Mouse (Mus musculus) liver, embryonic 11.5 days (tissue): ENCODE measurements around the gene Decr2. TPM values are rescaled to one million over a fixed set of nuclear protein-coding genes. Genes with fewer than 3 reads are reported as not detected.

Experiments used
- ATAC-seq: fragments of 200-750 bp; cut with Nextera tagmentation; replicated peaks from 2 replicates; pipeline ENCODE4 v1.8.0; 2017; ENCODE audit warnings: moderate number of reproducible peaks, mild to moderate bottlenecking, moderate TSS enrichment, moderate library complexity; ENCODE audit not compliant: low FRiP score
- DNase-seq: peaks from one replicate; pipeline ENCODE4 v3.0.0-alpha.2; 2017; ENCODE audit warnings: low spot score
- H3K27ac ChIP-seq: fragments of 300-500 bp; sonication (generic); 2 replicates; pipeline ENCODE4 v1.5.1; 2014; ENCODE audit warnings: mild to moderate bottlenecking, low read depth, low read length, control low read depth
- H3K27me3 ChIP-seq: fragments of 300-500 bp; sonication (generic); replicated peaks from 2 replicates; pipeline ENCODE4 v1.6.1; 2014; ENCODE audit warnings: low read length, mixed read lengths; ENCODE audit not compliant: control insufficient read depth, insufficient read depth
- H3K36me3 ChIP-seq: fragments of 300-500 bp; sonication (generic); 2 replicates; pipeline ENCODE4 v1.6.1; 2014; ENCODE audit warnings: mild to moderate bottlenecking, low read length, moderate library complexity, mixed read lengths; ENCODE audit not compliant: control insufficient read depth, insufficient read depth
- H3K4me1 ChIP-seq: fragments of 300-500 bp; sonication (generic); replicated peaks from 2 replicates; pipeline ENCODE4 v1.6.1; 2014; ENCODE audit warnings: low read length, mixed read lengths; ENCODE audit not compliant: control insufficient read depth, insufficient read depth
- H3K4me2 ChIP-seq: fragments of 300-500 bp; sonication (generic); 2 replicates; pipeline ENCODE4 v1.6.1; 2014; ENCODE audit warnings: mild to moderate bottlenecking, control low read depth, moderate library complexity
- H3K4me3 ChIP-seq: fragments of 300-500 bp; sonication (generic); 2 replicates; pipeline ENCODE4 v1.5.1; 2014; ENCODE audit warnings: low read depth, low read length, control low read depth
- H3K9ac ChIP-seq: fragments of 300-500 bp; sonication (generic); 2 replicates; pipeline ENCODE4 v1.6.1; 2014; ENCODE audit warnings: low read depth, low read length, control low read depth
- H3K9me3 ChIP-seq: fragments of 300-500 bp; sonication (generic); 2 replicates; pipeline ENCODE4 v1.6.1; 2016; ENCODE audit warnings: low read length, inconsistent platforms, mixed read lengths; ENCODE audit not compliant: control insufficient read depth
- WGBS: fragments of 180-500 bp; shearing (Covaris S2); extraction: QIAGEN DNeasy Blood & Tissue Kit; methylation state at CpG from one replicate; pipeline ENCODE4 v1.1.7; 2014; 5-methylcytosine and 5-hydroxymethylcytosine counted together
- polyA plus RNA-seq: library from polyadenylated mRNA; unstranded; fragments of >200 nt; fragmentation: Nextera tagmentation; extraction: Ambion mirVana; gene quantifications from 2 replicates; pipeline ENCODE4 v1.2.1, GENCODE M21; 2014

Gene Decr2
- polyA plus RNA-seq, 1 experiment from 2014 or later = 20.1 TPM

DNA sequence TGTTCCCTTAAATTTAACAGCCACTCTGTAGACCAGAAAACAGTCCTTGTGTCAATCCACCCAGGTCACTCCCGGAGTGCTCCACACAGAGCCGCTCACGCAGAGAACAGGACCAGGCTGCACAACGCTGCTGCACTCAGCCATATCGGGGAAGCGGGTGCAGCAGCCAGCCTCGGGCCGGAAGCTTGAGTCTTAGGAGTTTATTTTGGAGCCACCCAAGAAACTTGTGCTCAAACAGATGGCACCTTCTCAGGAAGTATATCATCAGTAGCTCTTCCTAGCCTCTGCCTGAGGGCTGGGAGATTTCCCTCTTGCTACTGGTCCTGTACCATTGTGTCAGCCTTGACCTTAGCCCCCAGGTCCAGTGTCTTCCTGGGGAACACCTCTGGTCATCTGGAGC, 32.9 kb downstream of the Decr2 start:
- no peak for ATAC-seq
- no peak overlapping the region for H3K9ac ChIP-seq
- H3K27ac ChIP-seq = no peak overlapping the region
- no peak for DNase-seq
- no peaks in the 10 kb centered on the region for H3K9me3 ChIP-seq
- H3K4me1 ChIP-seq = peaks cover 6% of the 10 kb centered on the region
- H3K36me3 ChIP-seq = 0 out of 2 replicates have a peak, but pooled peaks cover 3% of the 10 kb centered on the region
- H3K27me3 ChIP-seq = peaks cover 3% of the 10 kb centered on the region; the same call in 1 of the 2 replicates
- WGBS = 87% methylated on average over 8 of the region's 8 CpGs
- H3K4me2 ChIP-seq = no peak overlapping the region
- no peak overlapping the region for H3K4me3 ChIP-seq

DNA sequence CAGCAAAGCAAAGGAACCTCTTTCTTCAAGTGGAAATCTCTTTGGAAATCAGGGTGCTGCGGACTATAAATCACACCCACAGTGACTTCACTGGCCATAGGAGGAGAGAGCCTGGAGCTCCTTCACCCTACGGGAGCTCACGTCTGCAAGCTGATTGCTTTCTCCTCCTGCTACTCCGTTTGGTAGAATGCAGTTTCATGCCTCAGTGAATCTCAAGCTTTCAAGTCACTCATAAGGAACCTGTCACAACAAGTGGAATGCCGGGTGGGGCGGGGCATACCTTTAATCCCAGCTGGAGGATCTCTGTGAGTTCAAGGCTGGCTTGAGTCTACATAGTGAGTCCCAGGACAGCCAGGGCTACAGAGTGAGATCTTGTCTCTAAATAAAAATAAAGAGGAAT, 35.0 kb downstream of the Decr2 start:
- 0 out of 2 replicates have a peak, but pooled peaks cover 3% of the 10 kb centered on the region for H3K36me3 ChIP-seq
- ATAC-seq (no peak), DNase-seq (no peak)
- WGBS = 78% methylated on average over 6 of the region's 6 CpGs
- H3K4me1 ChIP-seq = peaks cover 6% of the 10 kb centered on the region
- H3K4me2 ChIP-seq = no peak overlapping the region
- H3K27ac ChIP-seq = no peak overlapping the region
- peaks cover 3% of the 10 kb centered on the region; the same call in 1 of the 2 replicates for H3K27me3 ChIP-seq
- H3K9me3 ChIP-seq = no peaks in the 10 kb centered on the region
- no peak overlapping the region for H3K4me3 ChIP-seq
- no peak overlapping the region for H3K9ac ChIP-seq

DNA sequence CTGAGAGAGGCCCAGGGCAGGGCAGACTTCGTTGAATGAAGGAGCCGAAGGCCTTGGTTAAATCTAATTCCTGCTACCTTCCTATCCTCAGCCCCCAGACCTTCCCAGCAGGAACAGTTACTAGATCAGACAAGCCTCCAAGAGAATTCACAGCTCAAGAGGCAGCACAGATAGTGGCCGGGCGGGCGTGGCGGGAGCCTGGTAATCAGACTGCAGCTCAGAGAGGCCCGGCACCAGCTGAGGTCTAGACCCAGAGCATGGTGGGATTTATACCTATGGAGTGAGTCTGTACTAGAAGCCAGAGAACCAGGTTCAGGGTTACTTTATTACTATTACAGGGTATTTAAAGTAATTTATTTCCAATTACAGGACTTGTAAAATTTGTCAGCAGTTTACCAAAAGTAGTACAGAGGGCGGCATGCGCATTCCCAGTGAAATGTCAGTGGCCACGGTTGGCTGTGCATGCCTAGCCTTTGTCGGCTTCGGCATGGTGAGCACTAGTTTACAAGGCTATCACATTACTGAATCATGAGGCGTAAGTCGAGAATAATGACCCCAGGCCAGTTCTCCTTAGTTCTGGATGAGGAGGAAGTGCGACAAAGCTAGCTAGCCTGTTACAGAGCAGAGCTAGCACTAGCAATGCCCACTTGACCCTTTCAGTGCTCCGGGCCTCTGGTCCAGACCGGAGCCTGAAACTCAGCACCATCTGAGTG, 35.8 kb downstream of the Decr2 start:
- H3K27me3 ChIP-seq = peaks cover 3% of the 10 kb centered on the region; the same call in 1 of the 2 replicates
- no peak overlapping the region for H3K4me3 ChIP-seq
- H3K4me2 ChIP-seq = no peak overlapping the region
- DNase-seq (no peak), ATAC-seq (no peak)
- no peaks in the 10 kb centered on the region for H3K9me3 ChIP-seq
- peaks cover 6% of the 10 kb centered on the region for H3K4me1 ChIP-seq
- H3K36me3 ChIP-seq = 0 out of 2 replicates have a peak, but pooled peaks cover 3% of the 10 kb centered on the region
- 64% methylated on average over 17 of the region's 17 CpGs for WGBS
- H3K27ac ChIP-seq = no peak overlapping the region
- no peak overlapping the region for H3K9ac ChIP-seq

DNA sequence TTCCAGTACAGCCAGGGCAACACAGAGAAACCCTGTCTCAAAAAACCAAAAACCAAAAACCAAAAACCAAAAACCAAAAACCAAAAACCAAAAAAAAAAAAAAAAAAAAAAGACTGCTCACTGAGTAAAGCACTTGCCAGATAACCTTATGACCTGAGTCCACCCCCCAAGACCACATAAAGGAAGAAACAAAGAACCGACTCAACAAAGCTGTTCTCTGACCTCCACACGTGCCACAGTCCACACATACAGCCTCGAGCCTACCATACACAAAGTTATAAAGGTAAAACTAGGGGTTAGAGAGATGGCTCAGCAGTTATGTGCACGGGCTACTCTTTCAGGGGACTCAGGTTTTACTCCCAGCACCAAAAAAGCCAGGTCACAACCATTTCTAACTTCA, 37.4 kb downstream of the Decr2 start:
- Histone ChIP-seq H3K9me3 (no peaks in the 10 kb centered on the region), H3K27ac (no peak overlapping the region), H3K27me3 (peaks cover 3% of the 10 kb centered on the region; the same call in 1 of the 2 replicates), H3K4me2 (no peak overlapping the region), H3K4me1 (peaks cover 6% of the 10 kb centered on the region), H3K9ac (no peak overlapping the region), H3K4me3 (no peak overlapping the region), H3K36me3 (no peaks in the 10 kb centered on the region)
- ATAC-seq (no peak), DNase-seq (no peak)
- 62% methylated on average over 4 of the region's 4 CpGs for WGBS

DNA sequence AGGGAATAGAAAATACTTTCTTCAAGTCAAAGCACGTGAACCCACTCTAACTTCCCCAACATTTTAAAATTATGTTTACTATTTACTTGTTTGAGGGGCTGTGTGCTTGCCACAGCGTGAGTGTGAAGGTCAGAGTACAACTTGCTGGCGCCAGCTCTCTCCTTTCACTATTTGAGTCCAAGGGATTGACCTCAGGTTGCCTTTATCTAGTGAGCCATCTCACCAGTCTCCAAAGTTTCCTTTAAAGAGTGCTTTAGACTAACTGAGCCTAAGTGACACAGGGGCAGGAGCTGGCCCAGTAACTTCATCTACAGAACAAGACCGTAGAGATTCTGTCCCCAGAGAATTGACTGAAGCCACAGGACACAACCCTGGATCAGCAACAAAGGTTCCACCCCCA, 38.1 kb downstream of the Decr2 start:
- Histone ChIP-seq H3K4me1 (peaks cover 6% of the 10 kb centered on the region), H3K27ac (no peak overlapping the region), H3K4me3 (no peak overlapping the region), H3K36me3 (no peaks in the 10 kb centered on the region), H3K27me3 (peaks cover 3% of the 10 kb centered on the region; the same call in 1 of the 2 replicates), H3K9me3 (no peaks in the 10 kb centered on the region), H3K4me2 (no peak overlapping the region), H3K9ac (no peak overlapping the region)
- WGBS = 74% methylated on average over 4 of the region's 4 CpGs
- DNase-seq (no peak), ATAC-seq (no peak)

DNA sequence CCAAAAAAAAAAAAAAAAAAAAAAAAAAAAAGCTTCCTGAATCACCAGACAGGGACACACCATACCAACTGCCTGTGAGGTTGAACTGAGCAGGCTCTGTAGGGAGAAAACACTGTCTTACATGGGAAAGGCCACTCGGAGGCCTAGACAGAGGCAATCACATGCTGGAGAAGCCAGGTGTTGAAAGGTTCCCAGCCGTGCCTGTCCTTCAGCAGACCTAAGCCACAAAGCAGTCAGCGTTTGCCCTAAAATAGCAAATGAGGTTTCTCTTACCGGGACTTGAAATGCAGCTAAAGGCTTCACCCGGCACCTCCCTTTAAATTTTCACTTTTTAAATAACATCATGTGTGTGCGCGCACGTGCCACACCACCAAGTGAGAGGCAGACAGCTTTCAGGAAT, 42.0 kb downstream of the Decr2 start:
- H3K9me3 ChIP-seq = no peaks in the 10 kb centered on the region
- no peaks in the 10 kb centered on the region for H3K27me3 ChIP-seq
- DNase-seq (no peak), ATAC-seq (no peak)
- H3K9ac ChIP-seq = no peak overlapping the region
- 83% methylated on average over 8 of the region's 8 CpGs for WGBS
- H3K4me3 ChIP-seq = no peak overlapping the region
- H3K4me2 ChIP-seq = no peak overlapping the region
- H3K4me1 ChIP-seq = no peaks in the 10 kb centered on the region
- no peak overlapping the region for H3K27ac ChIP-seq
- no peaks in the 10 kb centered on the region for H3K36me3 ChIP-seq

DNA sequence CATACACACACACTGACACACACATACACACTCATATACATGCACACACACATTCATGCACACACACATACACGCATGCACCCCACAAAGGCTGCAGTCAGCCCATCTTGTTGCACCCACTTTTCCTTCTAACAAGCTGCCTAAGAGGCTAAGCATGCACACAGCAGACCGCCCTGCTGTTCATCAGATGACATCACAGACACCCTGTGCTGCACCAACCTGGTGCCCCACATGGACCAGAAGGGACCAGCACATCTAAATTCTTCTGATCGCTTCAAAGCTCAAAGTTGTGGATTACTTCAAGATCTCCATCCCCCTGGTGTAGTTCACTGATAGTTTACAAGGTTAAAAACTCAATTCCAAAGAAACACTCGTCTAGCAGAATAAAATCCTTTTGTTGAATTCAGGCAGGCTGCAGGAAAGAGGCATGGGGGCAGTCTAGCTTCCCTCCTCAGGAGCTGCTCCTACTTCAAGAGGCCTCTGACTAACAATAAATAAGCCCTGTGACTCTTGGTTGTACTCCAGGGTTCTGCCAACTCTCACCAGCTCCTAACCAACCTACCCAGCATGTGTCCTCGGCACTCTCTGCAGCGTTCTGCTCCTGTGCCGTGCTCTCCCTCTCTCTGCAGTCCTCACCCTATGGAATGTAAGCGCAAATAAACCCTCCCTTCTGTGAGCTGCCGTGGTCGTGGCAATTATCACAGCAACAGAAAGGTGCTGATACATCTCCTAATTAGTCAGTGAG, 43.7 kb downstream of the Decr2 start:
- H3K9ac ChIP-seq = no peak overlapping the region
- H3K36me3 ChIP-seq = no peaks in the 10 kb centered on the region
- no peaks in the 10 kb centered on the region for H3K9me3 ChIP-seq
- 61% methylated on average over 10 of the region's 10 CpGs for WGBS
- no peak overlapping the region for H3K4me2 ChIP-seq
- H3K4me3 ChIP-seq = no peak overlapping the region
- no peak overlapping the region for H3K27ac ChIP-seq
- no peaks in the 10 kb centered on the region for H3K27me3 ChIP-seq
- no peaks in the 10 kb centered on the region for H3K4me1 ChIP-seq
- ATAC-seq (no peak), DNase-seq (no peak)

DNA sequence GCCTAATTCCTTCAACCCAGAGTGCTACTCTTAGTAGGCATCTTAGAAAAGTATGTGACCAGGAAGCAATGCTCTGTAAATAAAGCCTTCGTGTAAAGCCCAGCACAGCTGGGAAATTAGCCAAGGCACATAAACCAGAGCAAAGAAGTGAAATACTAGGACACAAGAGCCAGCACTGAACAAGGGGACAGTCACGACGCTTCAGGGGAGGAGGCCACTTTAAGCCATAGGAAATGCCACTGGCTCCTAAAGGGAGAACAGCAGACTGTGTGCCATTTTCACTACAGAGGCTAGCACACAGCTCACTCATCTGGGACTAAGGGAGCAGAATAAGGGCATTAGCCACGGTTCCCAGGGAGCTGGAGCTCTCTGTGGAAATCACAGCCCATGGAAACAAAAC, 44.9 kb downstream of the Decr2 start:
- Histone ChIP-seq H3K4me3 (no peak overlapping the region), H3K9ac (no peak overlapping the region), H3K27me3 (no peaks in the 10 kb centered on the region), H3K4me1 (no peaks in the 10 kb centered on the region), H3K36me3 (no peaks in the 10 kb centered on the region), H3K27ac (no peak overlapping the region), H3K9me3 (no peaks in the 10 kb centered on the region), H3K4me2 (no peak overlapping the region)
- 79% methylated on average over 4 of the region's 4 CpGs for WGBS
- DNase-seq (no peak), ATAC-seq (no peak)

DNA sequence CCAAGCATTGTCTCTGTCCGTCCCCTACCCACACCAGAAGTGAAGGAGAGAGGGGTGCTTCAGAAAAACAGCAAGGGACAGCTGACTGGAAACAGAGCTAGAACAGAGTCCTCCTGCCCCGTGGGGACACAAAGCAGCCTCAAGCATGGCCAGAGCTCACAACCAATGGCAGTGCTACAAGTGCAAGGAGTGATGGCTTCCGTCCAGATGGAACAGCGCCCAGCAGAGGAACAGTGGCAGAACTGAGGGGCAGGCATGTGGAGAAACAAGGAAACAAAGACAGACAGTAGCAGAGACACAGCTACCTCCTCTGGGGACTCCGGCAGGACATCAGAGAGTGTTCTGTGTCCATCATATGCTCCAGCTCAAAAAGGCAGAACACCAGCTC, 46.9 kb downstream of the Decr2 start:
- ATAC-seq (no peak), DNase-seq (no peak)
- 79% methylated on average over 5 of the region's 5 CpGs for WGBS
- no peaks in the 10 kb centered on the region for H3K27me3 ChIP-seq
- H3K9me3 ChIP-seq = no peaks in the 10 kb centered on the region
- no peak overlapping the region for H3K9ac ChIP-seq
- no peak overlapping the region for H3K4me2 ChIP-seq
- no peaks in the 10 kb centered on the region for H3K36me3 ChIP-seq
- no peaks in the 10 kb centered on the region for H3K4me1 ChIP-seq
- no peak overlapping the region for H3K27ac ChIP-seq
- H3K4me3 ChIP-seq = no peak overlapping the region
